Mouse (Mus musculus) liver, embryonic 14.5 days (tissue): ENCODE measurements around the gene Gpr146.

Experiments used
- CTCF ChIP-seq: IDR thresholded peaks from 2 replicates; pipeline ENCODE4 v1.5.1; 2016; ENCODE audit warnings: antibody characterized with exemption, low read depth, control low read depth
- EP300 ChIP-seq: IDR thresholded peaks from 2 replicates; pipeline ENCODE4 v1.6.1; 2016; ENCODE audit warnings: antibody characterized with exemption, low read depth

GRCm38 (mm10) chr5:139378986-139379629, 1.6 kb downstream of the Gpr146 start:
- TF ChIP-seq CTCF, result no peak
- TF ChIP-seq EP300, result no peak
